Mouse (Mus musculus): ENCODE results near the gene Cables2.

GRCm38 (mm10) chr2:180224647-180225043, 48.7 kb downstream of the Cables2 start:
- no peak for TF ChIP-seq EP300 (IDR thresholded peaks at IDR 0.05; ENCODE audit: insufficient read depth, low read depth, low read length)
- no peak for TF ChIP-seq POLR2A (IDR thresholded peaks at IDR 0.05; ENCODE audit: insufficient read depth, low read depth, low read length)
- no peak for TF ChIP-seq CTCF (IDR thresholded peaks at IDR 0.05)
